Mouse (Mus musculus) lung, postnatal 0 days (tissue): Measurements from ENCODE around the gene Npcd.

ENCODE experiments used
- CTCF ChIP-seq: IDR thresholded peaks from 2 replicates; pipeline ENCODE4 v1.5.1; 2016; ENCODE audit warnings: antibody characterized with exemption, mild to moderate bottlenecking
- EP300 ChIP-seq: IDR thresholded peaks from 2 replicates; pipeline ENCODE4 v1.6.1; 2016; ENCODE audit warnings: antibody characterized with exemption, mild to moderate bottlenecking, control low read depth

- TF ChIP-seq EP300 (no peak), CTCF (peak; percentile 28)
Measured at GRCm38 (mm10) chr15:79803533-79804351, 30.3 kb downstream of the Npcd start.
